Mouse (Mus musculus) ovary, adult 18-20 months (tissue): Measurements from ENCODE around the gene Rsg1.

Source experiments
- DNase-seq: peaks from one replicate; pipeline ENCODE4 v3.0.0; 2022; ENCODE audit warnings: low spot score, mixed read lengths

The Rsg1 gene

GRCm38 (mm10) chr4:141247776-141248613 is 34.2 kb downstream of the Rsg1 start:
- DNase-seq, result no peak

- no peak for DNase-seq
Measured at GRCm38 (mm10) chr4:141248614-141248978, 34.8 kb downstream of the Rsg1 start.

GRCm38 (mm10) chr4:141249383-141249782 is 35.6 kb downstream of the Rsg1 start:
- no peak for DNase-seq

GRCm38 (mm10) chr4:141251071-141251470 is 37.3 kb downstream of the Rsg1 start:
- no peak for DNase-seq

GRCm38 (mm10) chr4:141252641-141253040 is 38.9 kb downstream of the Rsg1 start:
- no peak for DNase-seq

GRCm38 (mm10) chr4:141254234-141254633 is 40.5 kb downstream of the Rsg1 start:
- DNase-seq, result peak; percentile 31

GRCm38 (mm10) chr4:141257440-141257839 is 43.7 kb downstream of the Rsg1 start:
- DNase-seq, result no peak

- no peak for DNase-seq
Measured at GRCm38 (mm10) chr4:141259413-141259812, 45.7 kb downstream of the Rsg1 start.

GRCm38 (mm10) chr4:141260007-141260723 is 46.4 kb downstream of the Rsg1 start:
- no peak for DNase-seq

GRCm38 (mm10) chr4:141262906-141263637 is 49.3 kb downstream of the Rsg1 start:
- no peak for DNase-seq

- no peak for DNase-seq
Measured at GRCm38 (mm10) chr4:141265979-141266637, 52.4 kb downstream of the Rsg1 start.

GRCm38 (mm10) chr4:141267250-141267649 is 53.5 kb downstream of the Rsg1 start:
- DNase-seq, result no peak

- DNase-seq, result no peak
Measured at GRCm38 (mm10) chr4:141267837-141268236, 54.1 kb downstream of the Rsg1 start.

- no peak for DNase-seq
Measured at GRCm38 (mm10) chr4:141268350-141268749, 54.6 kb downstream of the Rsg1 start.

GRCm38 (mm10) chr4:141269080-141269479 is 55.3 kb downstream of the Rsg1 start:
- DNase-seq, result no peak

- DNase-seq, result no peak
Measured at GRCm38 (mm10) chr4:141270201-141270940, 56.6 kb downstream of the Rsg1 start.

GRCm38 (mm10) chr4:141271228-141271627 is 57.5 kb downstream of the Rsg1 start:
- DNase-seq, result no peak

- no peak for DNase-seq
Measured at GRCm38 (mm10) chr4:141271721-141272120, 58.0 kb downstream of the Rsg1 start.

- DNase-seq, result no peak
Measured at GRCm38 (mm10) chr4:141272878-141273277, 59.1 kb downstream of the Rsg1 start.

GRCm38 (mm10) chr4:141273296-141273695 is 59.5 kb downstream of the Rsg1 start:
- DNase-seq, result peak; percentile 59
